Mouse (Mus musculus): ENCODE measurements around the gene Armh3.

DNA sequence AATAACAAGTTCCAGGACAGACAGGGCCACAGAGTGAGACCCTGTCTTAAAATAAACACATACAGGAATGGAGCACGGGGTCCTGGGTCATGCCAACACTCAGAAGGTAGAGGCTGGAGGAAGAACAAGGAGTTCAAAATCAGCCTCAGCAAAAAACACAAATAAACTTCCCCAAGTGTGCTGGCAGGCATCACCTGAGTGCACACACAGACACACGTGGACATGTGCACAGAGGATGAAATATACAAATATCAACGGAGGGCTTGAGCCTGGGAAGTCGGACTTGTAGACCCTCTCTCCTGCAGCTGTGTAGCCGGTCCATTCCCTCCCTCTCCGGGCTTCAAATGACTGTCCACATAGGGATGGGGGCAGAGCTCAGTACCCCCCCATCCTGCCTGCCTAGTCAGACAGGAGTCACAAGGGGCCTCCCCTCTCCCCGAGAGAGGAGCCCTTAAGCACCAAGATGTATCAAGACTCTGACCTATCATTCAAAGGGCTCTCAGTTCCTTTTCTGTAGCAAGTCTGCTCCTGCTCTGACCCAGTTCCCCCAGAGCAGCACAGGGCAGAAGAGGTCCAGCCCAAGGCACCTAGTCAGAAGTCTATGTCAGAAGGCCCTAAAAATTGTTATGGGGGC lies 43.1 kb upstream of the Armh3 start:
- TF ChIP-seq CTCF (IDR thresholded peaks at IDR 0.05; ENCODE audit: insufficient read depth, low read depth, low read length) (no peak), POLR2A (IDR thresholded peaks at IDR 0.05; ENCODE audit: insufficient read depth, low read depth, low read length) (no peak)

Data from olfactory bulb, adult 2 months (tissue).